ENCODE assay signal across 12 mouse cellular contexts in genomic region chr6:72593914-72594313, GRCm38 (mm10).
"Had no signal": no experiment of that assay in that cellular context is flagged by ENCODE, and none has a peak within 500 bp of the region (broad histone marks: within the 10 kb centered on the region; RNA-seq: fewer than 3 reads in every experiment).

No protein-coding gene starts in this region.

- DNase-seq: kidney, adult 18-20 months; kidney, adult 9 months; kidney, postnatal 14 days; kidney, postnatal 4 days; liver, embryonic 13.5 days; lung, adult 2 months; lung, postnatal 14 days; lung, postnatal 4 days; midbrain, embryonic 14.5 days; thymus, adult 18-20 months; thymus, postnatal 36 days had no signal

- H3K27ac ChIP-seq: liver, embryonic 13.5 days; stomach, postnatal 0 days had no signal

- H3K4me3 ChIP-seq: liver, embryonic 13.5 days had no signal
